Mouse (Mus musculus) CH12.LX (cell line): ENCODE measurements around the gene Hnrnpa1.

Experiments used
- CTCF ChIP-seq, 2 experiments: IDR thresholded peaks in 1 of 2; conservative IDR thresholded peaks in 1 of 2; 2 replicates each; pipeline ENCODE4 v1.5.1; 2011 to 2012; ENCODE audit warnings: low read depth in 2 of 2, low read length in 2 of 2, improper control_type of control experiment in 1 of 2, inconsistent platforms in 1 of 2, mild to moderate bottlenecking in 1 of 2, moderate library complexity in 1 of 2
- MYC ChIP-seq: IDR thresholded peaks from 2 replicates; pipeline ENCODE4 v1.6.1; 2011; ENCODE audit warnings: low read depth, mild to moderate bottlenecking, improper control_type of control experiment, low read length
- NELFE ChIP-seq: IDR thresholded peaks from 2 replicates; pipeline ENCODE4 v1.6.1; 2011; ENCODE audit warnings: low read depth, low read length, improper control_type of control experiment
- RAD21 ChIP-seq: IDR thresholded peaks from 2 replicates; pipeline ENCODE4 v1.6.1; 2011; ENCODE audit warnings: low read depth, mild to moderate bottlenecking, low read length, improper control_type of control experiment, moderate library complexity
- SMC3 ChIP-seq: IDR thresholded peaks from 2 replicates; pipeline ENCODE4 v1.6.1; 2011; ENCODE audit warnings: low read depth, low read length, improper control_type of control experiment
- USF2 ChIP-seq: conservative IDR thresholded peaks from 2 replicates; pipeline ENCODE4 v1.6.1; 2011; ENCODE audit warnings: low read depth, low read length, improper control_type of control experiment

DNA sequence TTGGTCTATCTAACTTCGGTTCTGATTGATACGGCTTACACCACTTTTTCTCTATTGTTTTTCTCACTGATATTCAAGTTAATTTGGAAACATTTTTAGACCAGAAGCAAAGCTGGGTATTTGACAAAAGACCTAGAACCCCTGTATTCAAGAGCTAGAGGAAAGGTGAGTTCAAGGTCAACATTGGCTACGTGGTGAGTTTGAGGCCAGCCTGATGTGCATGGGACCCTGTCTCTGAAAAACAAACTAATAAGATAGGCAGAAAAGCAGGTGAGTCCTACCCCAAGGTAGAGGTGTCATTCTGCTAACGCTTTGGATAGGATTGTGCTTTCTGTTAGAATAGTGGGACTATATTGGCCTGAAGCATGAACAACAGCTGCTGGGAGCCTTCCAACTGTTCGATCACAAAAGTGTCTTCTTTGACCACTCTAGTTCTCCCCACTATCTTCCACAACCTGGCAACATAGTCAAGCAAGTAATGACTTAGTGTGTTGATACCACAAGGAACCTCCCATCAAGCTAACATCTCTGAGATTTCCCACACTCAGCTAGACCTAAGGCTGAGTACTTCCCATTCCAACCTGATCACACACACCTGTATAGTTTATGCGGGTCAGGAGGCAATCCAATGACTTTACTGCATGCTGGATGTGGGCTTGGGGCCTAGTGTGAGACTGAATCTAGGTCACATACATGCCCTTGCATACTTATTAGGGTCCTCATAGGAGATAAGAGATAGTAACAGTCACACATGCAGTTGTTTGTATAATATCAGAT lies 16.2 kb downstream of the Hnrnpa1 start:
- TF ChIP-seq CTCF (conservative IDR thresholded peaks at IDR 0.05 in 1 of 2, IDR thresholded peaks at IDR 0.05 in 1 of 2; ENCODE audit: low read depth in 2 of 2, low read length in 2 of 2) (no peak), NELFE (no peak), SMC3 (no peak), USF2 (no peak), MYC (no peak), RAD21 (no peak)
